Mouse (Mus musculus) lung, postnatal 0 days (tissue): ENCODE measurements around the gene Pcnx.

Experiments used
- CTCF ChIP-seq: IDR thresholded peaks from 2 replicates; pipeline ENCODE4 v1.5.1; 2016; ENCODE audit warnings: antibody characterized with exemption, mild to moderate bottlenecking
- EP300 ChIP-seq: IDR thresholded peaks from 2 replicates; pipeline ENCODE4 v1.6.1; 2016; ENCODE audit warnings: antibody characterized with exemption, mild to moderate bottlenecking, control low read depth

GRCm38 (mm10) chr12:81915176-81915950 is 55.5 kb downstream of the Pcnx start:
- TF ChIP-seq CTCF (peak; percentile 97), EP300 (no peak)
